Mouse (Mus musculus) midbrain, postnatal 0 days (tissue): ENCODE measurements around the gene Usp47. TPM values are rescaled to one million over a fixed set of nuclear protein-coding genes. Genes with fewer than 3 reads are reported as not detected.

Source experiments
- ATAC-seq: fragments of 200-750 bp; cut with Nextera tagmentation; 2 replicates; pipeline ENCODE4 v1.8.0; 2017; ENCODE audit warnings: moderate number of reproducible peaks, mild to moderate bottlenecking, moderate TSS enrichment, moderate library complexity; ENCODE audit not compliant: low FRiP score
- DNase-seq: peaks from one replicate; pipeline ENCODE4 v3.0.0-alpha.2; 2015; ENCODE audit warnings: low spot score
- H3K27ac ChIP-seq: fragments of 300-500 bp; sonication (generic); 2 replicates; pipeline ENCODE4 v1.5.1; 2014; ENCODE audit warnings: low read depth, mild to moderate bottlenecking, low read length, mixed read lengths
- H3K27me3 ChIP-seq: fragments of 300-500 bp; sonication (generic); 2 replicates; pipeline ENCODE4 v1.6.1; 2014; ENCODE audit warnings: low read length, control low read depth, mixed read lengths; ENCODE audit not compliant: insufficient read depth
- H3K36me3 ChIP-seq: fragments of 300-500 bp; sonication (generic); 2 replicates; pipeline ENCODE4 v1.6.1; 2014; ENCODE audit warnings: low read length, control low read depth, mixed read lengths; ENCODE audit not compliant: insufficient read depth
- H3K4me1 ChIP-seq: fragments of 300-500 bp; sonication (generic); 2 replicates; pipeline ENCODE4 v1.6.1; 2014; ENCODE audit warnings: mild to moderate bottlenecking, control low read depth, antibody characterized with exemption, low read length, mixed read lengths; ENCODE audit not compliant: insufficient read depth
- H3K4me2 ChIP-seq: fragments of 300-500 bp; sonication (generic); 2 replicates; pipeline ENCODE4 v1.6.1; 2014; ENCODE audit warnings: low read depth, mild to moderate bottlenecking, low read length, mixed read lengths; ENCODE audit not compliant: poor library complexity, severe bottlenecking
- H3K4me3 ChIP-seq: fragments of 300-500 bp; sonication (generic); 2 replicates; pipeline ENCODE4 v1.5.1; 2014; ENCODE audit warnings: low read depth, mild to moderate bottlenecking, low read length, moderate library complexity
- H3K9ac ChIP-seq: fragments of 300-500 bp; sonication (generic); replicated peaks from 2 replicates; pipeline ENCODE4 v1.6.1; 2014; ENCODE audit warnings: mild to moderate bottlenecking, low read length, moderate library complexity, mixed read lengths; ENCODE audit not compliant: poor library complexity, severe bottlenecking
- H3K9me3 ChIP-seq: fragments of 300-500 bp; sonication (generic); 2 replicates; pipeline ENCODE4 v1.6.1; 2016; ENCODE audit warnings: low read length, control low read depth
- CTCF ChIP-seq: IDR thresholded peaks from 2 replicates; pipeline ENCODE4 v1.5.1; 2016; ENCODE audit warnings: antibody characterized with exemption, mild to moderate bottlenecking
- WGBS: fragments of 180-500 bp; shearing (Covaris S2); extraction: QIAGEN DNeasy Blood & Tissue Kit; methylation state at CpG from one replicate; pipeline ENCODE4 v1.1.7; 2014; 5-methylcytosine and 5-hydroxymethylcytosine counted together
- polyA plus RNA-seq: library from polyadenylated mRNA; unstranded; fragments of >200 nt; fragmentation: Nextera tagmentation; extraction: Ambion mirVana; gene quantifications from 2 replicates; pipeline ENCODE4 v1.2.1, GENCODE M21; 2015
- total RNA-seq: library from RNA; depleted of rRNA; stranded (reverse); fragments of >200 nt; gene quantifications from 2 replicates; pipeline ENCODE4 v1.2.3, GENCODE M21; 2014

Usp47 gene
- total and polyA plus RNA-seq, 2 experiments from 2014 or later, result 52.2 to 79.0 TPM

- Histone ChIP-seq H3K27ac (no peak overlapping the region), H3K27me3 (no peaks in the 10 kb centered on the region), H3K4me1 (peaks cover under 1% of the 10 kb centered on the region; the same call in 1 of the 2 replicates), H3K9me3 (no peaks in the 10 kb centered on the region), H3K4me2 (no peak overlapping the region), H3K9ac (no peak overlapping the region), H3K36me3 (no peaks in the 10 kb centered on the region), H3K4me3 (no peak overlapping the region)
- ATAC-seq, result no peak
- 79% methylated on average over 5 of the region's 5 CpGs for WGBS
- TF ChIP-seq CTCF, result no peak
- no peak for DNase-seq
These were observed 103.9 kb downstream of the Usp47 start for GRCm38 (mm10) chr7:112127085-112127637.

- no peak for DNase-seq
- no peak for TF ChIP-seq CTCF
These were observed 104.7 kb downstream of the Usp47 start for GRCm38 (mm10) chr7:112127954-112128353.

GRCm38 (mm10) chr7:112128810-112129209 is 105.5 kb downstream of the Usp47 start:
- Histone ChIP-seq H3K27ac (no peak overlapping the region), H3K27me3 (no peaks in the 10 kb centered on the region), H3K4me3 (no peak overlapping the region), H3K9me3 (no peaks in the 10 kb centered on the region), H3K4me1 (peaks cover 6% of the 10 kb centered on the region; the same call in 1 of the 2 replicates), H3K4me2 (no peak overlapping the region), H3K36me3 (no peaks in the 10 kb centered on the region), H3K9ac (no peak overlapping the region)
- no peak for DNase-seq
- no peak for ATAC-seq
- TF ChIP-seq CTCF, result no peak
- WGBS, result 73% methylated on average over 4 of the region's 4 CpGs

More at GRCm38 (mm10) chr7:112127954-112128353, 104.7 kb downstream of the Usp47 start:
- H3K27me3 ChIP-seq, result no peaks in the 10 kb centered on the region
- H3K27ac ChIP-seq, result no peak overlapping the region
- H3K36me3 ChIP-seq, result no peaks in the 10 kb centered on the region
- no peaks in the 10 kb centered on the region for H3K9me3 ChIP-seq
- no peak overlapping the region for H3K4me3 ChIP-seq
- H3K4me2 ChIP-seq, result no peak overlapping the region
- no peak for ATAC-seq
- peaks cover 6% of the 10 kb centered on the region; the same call in 1 of the 2 replicates for H3K4me1 ChIP-seq
- WGBS, result 83% methylated on average over 4 of the region's 4 CpGs
- H3K9ac ChIP-seq, result no peak overlapping the region

- no peak; the same call in 1 of the 2 replicates for ATAC-seq
These were observed 106.5 kb downstream of the Usp47 start for GRCm38 (mm10) chr7:112129851-112130250.

GRCm38 (mm10) chr7:112130660-112131059 is 107.4 kb downstream of the Usp47 start:
- WGBS, result 99% methylated on average over 3 of the region's 3 CpGs
- Histone ChIP-seq H3K27me3 (no peaks in the 10 kb centered on the region), H3K36me3 (no peaks in the 10 kb centered on the region), H3K9me3 (no peaks in the 10 kb centered on the region), H3K4me3 (no peak overlapping the region), H3K27ac (no peak overlapping the region), H3K4me2 (no peak overlapping the region), H3K4me1 (peaks cover 6% of the 10 kb centered on the region; the same call in 1 of the 2 replicates), H3K9ac (no peak overlapping the region)
- ATAC-seq (no peak), DNase-seq (no peak)
- no peak for TF ChIP-seq CTCF

More at GRCm38 (mm10) chr7:112129851-112130250, 106.5 kb downstream of the Usp47 start:
- Histone ChIP-seq H3K4me1 (peaks cover 6% of the 10 kb centered on the region; the same call in 1 of the 2 replicates), H3K9me3 (no peaks in the 10 kb centered on the region), H3K9ac (no peak overlapping the region), H3K27me3 (no peaks in the 10 kb centered on the region), H3K4me2 (no peak overlapping the region), H3K27ac (no peak overlapping the region), H3K36me3 (no peaks in the 10 kb centered on the region), H3K4me3 (no peak overlapping the region)
- TF ChIP-seq CTCF, result no peak
- peak; percentile 79 for DNase-seq
- 79% methylated on average over 6 of the region's 6 CpGs for WGBS

- WGBS, result 30% methylated on average over 6 of the region's 6 CpGs
- Histone ChIP-seq H3K4me2 (no peak overlapping the region), H3K9me3 (no peaks in the 10 kb centered on the region), H3K36me3 (no peaks in the 10 kb centered on the region), H3K9ac (no peak overlapping the region), H3K27me3 (no peaks in the 10 kb centered on the region), H3K27ac (no peak overlapping the region), H3K4me3 (no peak overlapping the region), H3K4me1 (peaks cover 6% of the 10 kb centered on the region; the same call in 1 of the 2 replicates)
- peak; percentile 42 for DNase-seq
- TF ChIP-seq CTCF, result no peak
- no peak for ATAC-seq
These were observed 108.7 kb downstream of the Usp47 start for GRCm38 (mm10) chr7:112132005-112132404.
